10 mouse cellular contexts compared by ENCODE assay signal in genomic region chr2:109345386-109345785, GRCm38 (mm10).
"Had no signal": no experiment of that assay in that cellular context is flagged by ENCODE, and none has a peak within 500 bp of the region (broad histone marks: within the 10 kb centered on the region; RNA-seq: fewer than 3 reads in every experiment).

No protein-coding gene starts in this region.

- H3K4me1 ChIP-seq: limb, embryonic 15.5 days; liver, embryonic 13.5 days; lung, embryonic 15.5 days had no signal

- H3K27ac ChIP-seq: limb, embryonic 15.5 days; liver, embryonic 13.5 days; lung, embryonic 15.5 days; stomach, postnatal 0 days had no signal

- H3K9ac ChIP-seq: limb, embryonic 15.5 days; liver, embryonic 13.5 days; liver, postnatal 0 days; lung, embryonic 15.5 days had no signal

- H3K9me3 ChIP-seq: limb, embryonic 15.5 days; liver, embryonic 13.5 days; lung, embryonic 15.5 days had no signal

- H3K36me3 ChIP-seq: limb, embryonic 15.5 days had no signal

- H3K4me3 ChIP-seq: limb, embryonic 15.5 days; liver, embryonic 13.5 days; lung, embryonic 15.5 days had no signal

- H3K4me2 ChIP-seq: limb, embryonic 15.5 days; liver, embryonic 13.5 days; lung, embryonic 15.5 days had no signal

- DNase-seq: kidney, adult 8-10 months; kidney, postnatal 25 days; layer of hippocampus, postnatal 36 days; liver, embryonic 13.5 days; liver, postnatal 0 days; lung, postnatal 14 days had no signal

- H3K27me3 ChIP-seq: limb, embryonic 15.5 days; liver, embryonic 13.5 days; lung, embryonic 15.5 days had no signal

- ATAC-seq: intestine, postnatal 0 days; liver, postnatal 0 days had no signal
